Mouse (Mus musculus) kidney, adult 2 months (tissue): ENCODE measurements at regions not wholly inside any gene's neighbourhood (a gene's known extent, or its start where the extent isn't known, plus 50 kb on each side); places are given as distances from the start of the nearest gene placed in this dataset.

ENCODE experiments used
- CTCF ChIP-seq: fragments of 200-500 bp; conservative IDR thresholded peaks from 2 replicates; pipeline ENCODE4 v1.5.1; 2011; ENCODE audit warnings: low read depth, mild to moderate bottlenecking, control low read depth, low read length, moderate library complexity, mixed read lengths; ENCODE audit not compliant: insufficient read depth, insufficient read length
- POLR2A ChIP-seq: fragments of 200-500 bp; IDR thresholded peaks from one replicate; pipeline ENCODE4 v1.6.1; 2011; ENCODE audit warnings: low read depth, low read length, control low read depth

DNA sequence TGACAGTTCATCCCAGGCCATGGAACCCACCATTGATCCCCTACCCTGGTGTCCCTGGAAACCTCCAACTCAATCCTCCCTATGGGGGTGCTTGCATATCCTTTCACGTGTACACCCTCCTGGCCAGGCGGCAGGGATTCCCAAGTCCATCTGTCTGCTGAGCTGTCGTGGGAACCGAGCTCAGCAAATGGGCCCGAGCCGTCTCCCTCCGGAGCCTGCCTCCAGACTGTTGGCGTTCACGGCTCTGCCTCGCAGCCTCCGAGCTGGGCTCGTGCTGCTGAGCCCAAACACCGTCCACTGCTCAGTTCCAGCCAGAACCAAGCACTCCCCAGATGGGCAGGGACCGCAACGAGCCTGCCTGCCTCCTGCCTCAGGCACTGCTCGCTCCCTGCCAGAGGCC, 98.8 kb downstream of the 3100002H09Rik start:
- TF ChIP-seq CTCF (no peak), POLR2A (no peak)
